Mouse (Mus musculus): ENCODE data around the gene Slc4a8. TPM values are rescaled to one million over a fixed set of nuclear protein-coding genes. Genes with fewer than 3 reads are reported as not detected.
"Not testable (repeated sequence)": the region's sequence is repeated elsewhere in the genome, so short reads cannot be mapped to it uniquely, and the experiment has no call there.

Slc4a8 gene
- total RNA-seq, 2 experiments from 2014 or later, result 74.4 to 77.9 TPM

DNA sequence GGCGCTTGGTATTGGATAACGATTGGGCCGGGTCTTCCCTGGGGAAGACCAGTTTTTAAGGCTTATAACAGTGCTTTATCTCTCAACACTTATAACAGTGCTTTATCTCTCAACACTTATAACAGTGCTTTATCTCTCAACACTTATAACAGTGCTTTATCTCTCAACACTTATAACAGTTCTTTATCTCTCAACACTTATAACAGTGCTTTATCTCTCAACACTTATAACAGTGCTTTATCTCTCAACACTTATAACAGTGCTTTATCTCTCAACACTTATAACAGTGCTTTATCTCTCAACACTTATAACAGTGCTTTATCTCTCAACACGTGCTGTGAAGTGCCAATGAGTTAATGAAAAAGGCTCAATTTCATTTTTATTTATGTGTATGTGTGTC lies 7.5 kb downstream of the Slc4a8 start:
- DNase-seq (ENCODE audit: low spot score in 2 of 2), result not testable (repeated sequence)

DNA sequence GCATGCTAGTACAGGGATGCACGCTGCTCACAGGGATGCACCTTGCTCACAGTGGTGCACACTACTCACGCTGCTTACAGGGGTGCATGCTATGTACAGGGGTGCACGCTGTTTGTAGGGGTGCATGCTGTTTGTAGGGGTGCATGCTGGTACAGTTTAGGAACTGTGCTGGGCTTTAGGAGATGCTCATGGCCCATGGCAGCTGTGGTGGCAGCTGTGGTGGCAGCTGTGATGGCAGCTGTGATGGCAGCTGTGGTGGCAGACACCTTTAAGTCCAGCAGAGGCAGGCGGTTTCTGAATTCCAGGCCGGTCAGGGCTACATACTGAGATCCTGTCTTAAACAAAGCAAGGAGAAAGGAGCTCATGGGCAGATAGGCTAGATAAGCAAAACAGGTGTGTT lies 8.8 kb downstream of the Slc4a8 start:
- no peak for DNase-seq (ENCODE audit: low spot score in 2 of 2)

DNA sequence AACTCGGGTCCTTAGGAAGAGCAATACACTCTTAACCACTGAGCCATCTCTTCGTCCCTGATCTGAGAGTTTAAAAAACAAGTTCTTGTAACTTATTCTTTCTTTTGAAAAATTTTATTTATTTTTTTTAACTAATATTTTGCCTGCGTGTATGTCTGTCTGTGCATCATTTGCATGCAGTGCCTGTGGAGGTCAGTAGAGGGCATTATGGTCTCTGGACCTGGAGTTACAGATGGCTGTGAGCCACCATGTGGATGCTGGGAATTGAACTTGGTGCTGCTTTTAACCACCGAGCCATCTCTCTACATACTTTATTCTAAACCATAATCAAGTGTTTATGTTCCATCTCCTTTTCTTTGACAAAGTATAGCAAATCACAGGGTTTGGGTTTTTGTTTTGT lies 11.1 kb downstream of the Slc4a8 start:
- DNase-seq (ENCODE audit: low spot score in 2 of 2), result no peak

DNA sequence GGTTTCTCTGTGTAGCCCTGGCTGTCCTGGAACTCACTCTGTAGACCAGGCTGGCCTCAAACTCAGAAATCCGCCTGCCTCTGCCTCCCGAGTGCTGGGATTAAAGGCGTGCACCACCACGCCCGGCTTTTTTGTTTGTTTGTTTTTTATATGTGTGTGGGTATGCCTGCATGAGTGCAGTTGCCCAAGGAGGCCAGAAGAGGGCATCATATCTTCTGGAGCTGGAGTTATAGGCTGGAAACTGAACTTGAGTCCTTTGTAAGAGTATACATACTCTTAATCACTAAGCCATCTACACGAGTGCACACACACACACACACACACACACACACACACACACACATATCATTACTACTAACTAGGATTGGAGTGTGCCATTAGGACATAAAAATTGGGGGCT lies 12.3 kb downstream of the Slc4a8 start:
- DNase-seq (ENCODE audit: low spot score in 2 of 2), result not testable (repeated sequence)

DNA sequence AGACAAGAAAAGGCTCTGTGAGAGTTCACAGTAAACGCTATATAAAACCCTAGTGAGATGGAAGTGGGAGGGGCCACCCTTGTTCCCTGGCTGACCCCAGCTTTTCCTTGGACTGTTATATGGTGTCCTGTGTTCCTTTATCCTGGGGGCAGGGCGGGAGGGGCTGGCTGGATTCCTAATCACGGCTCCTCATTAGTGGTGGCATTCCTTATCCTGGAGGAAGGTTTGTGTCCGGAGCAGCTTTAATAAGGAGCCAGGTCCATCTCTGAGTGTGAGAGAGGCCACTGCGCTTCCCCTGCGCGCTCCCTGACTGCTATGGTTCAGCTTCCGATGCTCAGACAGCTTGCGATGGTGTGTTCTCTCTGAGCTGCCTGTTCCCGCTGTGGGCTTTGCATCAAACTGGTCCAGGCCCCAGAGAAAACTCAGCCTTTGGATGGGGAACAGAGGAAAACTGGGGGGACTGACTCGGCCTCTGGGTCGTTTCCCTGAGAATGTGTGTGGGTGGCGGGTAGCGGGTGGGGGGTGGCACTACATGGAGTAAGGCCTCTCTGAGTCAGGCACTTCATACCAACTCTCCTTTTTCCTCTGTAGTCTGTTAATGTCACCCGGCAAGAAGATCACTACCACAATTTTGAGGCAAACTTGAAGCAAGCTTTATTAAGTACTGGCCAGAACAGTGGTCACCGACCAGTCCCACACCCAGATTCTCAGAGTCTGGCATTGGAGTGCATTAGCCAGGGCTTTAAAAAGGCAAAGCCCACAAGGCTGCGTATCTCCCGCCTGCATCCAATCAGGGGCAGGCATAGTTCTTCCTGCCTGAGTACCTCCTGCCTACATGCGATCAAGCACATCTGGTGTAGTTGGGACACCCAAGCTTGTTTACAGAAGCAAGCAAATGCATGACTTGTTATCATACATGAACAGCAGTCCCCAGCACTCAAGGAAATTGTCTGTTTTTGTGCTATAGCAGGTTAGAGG lies 13.9 kb downstream of the Slc4a8 start:
- no peak for DNase-seq (ENCODE audit: low spot score in 2 of 2)

DNA sequence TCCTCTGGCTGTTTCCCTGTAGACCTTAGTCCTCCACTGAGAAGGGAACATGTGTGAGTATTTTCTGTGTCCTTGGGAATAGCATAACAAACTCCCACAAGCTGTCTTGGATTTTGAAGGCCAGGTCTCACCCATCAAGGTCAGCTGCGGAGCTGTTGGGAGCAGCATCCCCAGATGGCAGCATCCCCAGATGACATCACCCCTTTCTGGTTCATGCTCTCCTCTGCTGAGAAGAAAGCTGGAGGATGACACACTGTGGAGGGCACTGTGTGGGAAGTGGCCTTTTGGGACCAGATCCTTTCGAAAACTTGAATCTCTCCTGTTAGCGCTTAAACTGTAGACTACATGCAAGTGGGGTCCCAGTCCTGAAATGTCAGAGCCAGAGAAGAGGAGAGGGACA lies 14.9 kb downstream of the Slc4a8 start:
- DNase-seq (ENCODE audit: low spot score in 2 of 2), result no peak

DNA sequence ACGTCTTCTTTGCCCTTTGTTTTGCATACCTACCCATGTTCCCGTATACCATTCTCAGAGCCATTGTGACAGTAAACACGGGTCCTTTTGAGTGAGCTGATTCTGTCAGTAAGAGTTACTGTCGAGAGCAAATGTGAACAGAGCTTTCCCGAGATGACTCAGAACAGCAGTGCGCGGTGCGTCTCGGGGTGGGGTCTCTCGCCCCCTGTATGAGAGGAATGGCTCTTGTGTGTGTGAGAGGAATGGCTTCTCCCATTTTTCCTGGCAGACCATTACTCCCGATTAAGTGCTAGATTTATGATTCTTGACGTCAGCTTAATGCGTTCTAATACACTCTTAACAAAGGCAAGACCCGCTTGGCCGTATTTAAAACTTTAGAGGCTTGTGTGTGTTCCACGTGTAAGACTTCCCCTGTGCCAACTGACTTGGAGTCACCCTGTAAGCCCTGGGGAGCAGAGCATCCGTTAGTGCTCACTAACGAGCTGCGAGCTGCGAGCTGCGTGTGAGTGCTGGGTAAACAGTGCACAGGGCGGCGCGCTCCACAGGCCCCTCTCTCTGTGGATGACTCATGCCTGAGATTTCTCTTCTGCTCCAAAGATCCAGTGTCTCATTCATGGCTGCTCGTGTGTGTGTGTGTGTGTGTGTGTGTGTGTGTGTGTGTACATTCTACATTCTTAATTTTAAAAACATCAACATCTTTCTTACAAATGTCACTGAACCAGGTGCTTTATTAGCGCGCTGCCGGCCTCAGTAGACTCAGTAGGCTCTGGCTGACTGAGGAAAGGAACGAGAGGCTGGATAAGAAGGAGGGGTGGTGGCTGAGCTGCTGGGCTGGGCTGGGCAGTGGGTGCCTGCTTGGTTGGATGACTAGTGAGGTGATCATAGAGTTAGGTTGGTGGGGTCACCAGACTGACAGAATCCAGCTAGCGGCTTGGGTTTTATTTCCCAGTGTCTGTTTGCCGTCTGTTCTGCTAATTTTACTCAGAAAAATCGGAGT lies 15.8 kb downstream of the Slc4a8 start:
- peak in 1 of 2 experiments; percentile 74 for DNase-seq (ENCODE audit: low spot score in 2 of 2)

DNA sequence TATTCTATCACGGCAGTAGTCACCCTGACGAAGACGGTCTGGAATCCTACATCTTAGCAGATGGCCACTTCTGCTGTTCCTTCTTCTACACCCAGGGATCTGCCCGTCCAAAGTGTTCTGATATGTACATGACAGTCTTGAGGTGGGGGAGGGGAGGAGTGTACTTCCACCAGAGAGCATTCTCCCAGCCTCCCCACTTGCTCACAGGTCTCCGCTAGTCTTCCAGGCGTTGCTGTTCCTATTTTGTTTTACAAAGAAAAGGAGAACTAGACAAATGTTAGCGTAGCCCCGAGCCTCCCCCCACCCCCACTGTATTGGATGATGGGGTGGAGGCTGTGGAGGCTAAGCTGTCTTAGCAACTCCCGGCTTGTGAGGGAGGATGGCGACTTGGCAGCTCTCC lies 18.3 kb downstream of the Slc4a8 start:
- peak in 1 of 2 experiments; percentile 64 for DNase-seq (ENCODE audit: low spot score in 2 of 2)

DNA sequence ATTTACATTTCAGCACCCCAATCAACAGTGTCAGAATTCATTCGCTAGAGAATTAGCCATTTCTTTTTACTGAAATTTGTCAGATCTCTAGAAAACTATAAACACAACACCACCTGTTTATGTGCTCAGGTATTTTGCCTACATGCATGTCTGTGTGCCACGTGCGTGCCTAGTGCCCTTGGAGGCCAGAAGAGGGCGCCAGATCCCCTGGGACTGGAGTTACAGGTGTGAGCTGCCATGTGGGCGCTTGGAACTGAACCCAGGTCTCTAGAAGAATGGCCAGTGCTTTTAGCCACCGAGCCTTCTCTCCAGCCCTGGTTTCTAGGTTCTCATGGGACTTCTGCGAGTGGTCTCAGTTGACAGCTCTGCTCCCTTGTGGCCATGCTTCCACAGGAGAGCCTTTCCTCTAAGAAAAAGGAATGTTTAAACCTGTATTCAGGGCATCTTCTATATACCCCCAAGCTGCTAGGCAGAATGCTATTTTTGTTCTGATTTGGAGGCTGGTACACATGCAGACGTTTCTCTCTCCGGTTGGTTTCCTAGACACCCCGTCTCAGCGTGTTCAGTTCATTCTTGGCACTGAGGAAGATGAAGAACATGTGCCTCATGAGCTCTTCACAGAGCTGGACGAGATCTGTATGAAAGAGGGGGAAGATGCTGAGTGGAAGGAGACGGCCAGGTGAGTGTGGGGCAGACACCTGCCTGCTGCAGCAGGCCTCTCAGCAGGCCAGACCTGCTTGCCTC lies 21.9 kb downstream of the Slc4a8 start:
- DNase-seq (ENCODE audit: low spot score in 2 of 2), result no peak

DNA sequence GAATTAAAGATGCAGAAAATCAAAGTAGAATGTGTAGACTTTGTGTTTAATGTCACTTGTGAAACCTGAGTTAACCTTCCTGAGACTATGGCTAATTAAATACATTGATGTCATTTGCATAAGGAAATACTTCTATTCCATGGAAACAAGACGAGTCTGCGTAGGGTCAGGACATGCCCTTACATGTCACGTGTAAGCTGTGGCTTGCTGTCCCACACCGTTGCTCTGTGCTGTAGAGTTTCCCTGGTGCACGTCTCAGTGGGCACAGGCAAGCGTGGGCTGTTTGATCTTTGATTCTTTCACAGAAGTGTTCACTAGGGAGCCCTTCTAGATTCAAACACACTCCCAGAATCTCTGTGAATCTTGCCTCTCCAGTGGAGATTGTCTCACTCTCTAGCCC lies 28.7 kb downstream of the Slc4a8 start:
- no peak for DNase-seq (ENCODE audit: low spot score in 2 of 2)

DNA sequence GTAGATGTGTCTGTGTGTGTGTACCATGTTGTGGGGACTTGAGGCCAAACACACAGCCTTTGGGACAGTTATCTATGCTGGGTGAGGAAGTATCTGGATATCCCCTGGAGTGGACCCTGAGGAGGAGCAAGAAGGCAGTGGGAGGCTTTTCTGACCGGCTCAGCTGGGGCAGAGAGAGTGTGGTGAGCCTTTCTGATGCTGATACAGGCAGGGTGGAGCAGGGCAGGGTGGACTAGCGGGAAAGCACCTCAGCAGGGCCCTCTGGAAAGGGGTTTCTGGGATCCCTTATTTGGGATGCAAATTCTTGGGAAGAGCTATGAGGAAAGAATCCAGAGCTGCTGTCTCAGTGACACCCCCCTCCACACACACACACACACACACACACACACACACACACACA lies 30.8 kb downstream of the Slc4a8 start:
- DNase-seq (ENCODE audit: low spot score in 2 of 2), result no peak

DNA sequence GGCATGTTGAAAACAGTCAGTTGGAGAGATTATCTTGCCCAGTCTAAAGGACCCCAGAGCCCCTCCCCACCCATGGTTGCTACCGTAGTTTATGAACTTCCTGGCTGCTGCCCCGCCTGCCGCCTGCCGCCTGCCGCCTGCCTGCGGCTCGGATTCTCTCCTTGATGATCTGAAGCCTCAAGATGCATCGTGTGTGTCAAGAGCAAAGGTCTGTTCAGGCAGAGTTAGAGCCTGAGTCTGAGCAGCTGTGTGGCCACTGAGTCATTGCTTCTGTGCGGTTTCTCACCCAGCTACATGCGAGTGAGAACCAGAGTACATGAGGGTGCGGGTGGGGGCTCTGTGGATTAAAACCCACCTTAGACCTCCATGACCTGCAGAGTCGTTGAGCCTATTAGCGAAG lies 39.4 kb downstream of the Slc4a8 start:
- no peak for DNase-seq (ENCODE audit: low spot score in 2 of 2)

DNA sequence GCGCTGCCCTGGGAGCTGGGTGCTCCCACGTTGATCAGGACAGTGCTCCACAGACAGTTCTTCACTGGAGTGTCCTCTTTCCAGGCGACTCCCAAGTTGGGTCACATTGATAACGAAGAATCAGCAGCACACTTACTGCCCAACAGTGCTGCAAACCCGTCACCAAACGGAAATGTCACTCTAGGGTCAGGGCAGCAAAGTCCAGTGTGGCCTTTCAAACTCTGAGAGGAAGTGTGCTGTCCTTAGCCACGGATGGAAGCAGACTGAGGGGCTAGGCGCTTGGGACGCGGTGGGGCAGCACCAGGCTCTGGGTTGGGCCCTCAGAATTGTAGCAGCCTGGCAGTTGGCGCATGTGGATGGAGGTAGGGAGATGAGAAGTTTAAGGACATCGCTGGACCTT lies 46.5 kb downstream of the Slc4a8 start:
- no peak for DNase-seq (ENCODE audit: low spot score in 2 of 2)

DNA sequence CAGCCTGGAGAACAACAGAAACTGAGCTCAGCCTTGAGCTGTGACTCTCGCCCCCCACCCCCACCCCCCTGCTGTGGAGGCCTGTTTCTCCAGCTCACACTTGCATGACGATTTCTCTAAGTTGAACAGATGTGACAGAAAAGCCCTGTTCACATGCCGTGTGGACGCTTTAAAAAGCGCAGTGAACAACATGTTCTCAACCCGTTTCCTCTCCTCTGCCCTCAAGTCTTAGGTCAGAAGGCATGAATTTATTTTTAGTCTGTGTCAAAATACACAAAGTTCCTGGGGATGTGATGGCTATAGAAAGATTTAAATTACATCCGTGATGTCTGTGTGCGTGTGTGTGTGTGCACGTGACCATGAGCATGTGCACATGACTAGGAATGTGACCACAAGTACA lies 46.9 kb downstream of the Slc4a8 start:
- DNase-seq (ENCODE audit: low spot score in 2 of 2), result no peak

DNA sequence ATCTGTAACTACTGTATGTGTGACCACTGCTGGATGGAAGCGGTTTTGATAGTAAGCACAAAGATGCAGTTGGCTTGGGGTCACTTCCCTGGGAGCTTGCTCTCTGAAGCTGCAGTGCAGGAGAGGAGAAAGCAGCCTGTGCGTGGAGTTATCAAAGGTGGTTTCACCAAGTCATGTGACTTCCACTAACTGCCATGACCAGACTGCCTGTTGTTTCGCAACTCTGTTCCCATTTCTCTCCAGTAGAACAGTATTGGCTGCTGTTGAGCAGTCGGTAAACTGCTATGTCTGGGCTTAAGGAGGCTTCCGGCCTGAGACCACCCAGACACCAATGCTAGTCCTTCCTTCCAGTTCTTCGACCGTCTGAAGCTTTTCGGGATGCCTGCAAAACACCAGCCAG lies 48.7 kb downstream of the Slc4a8 start:
- DNase-seq (ENCODE audit: low spot score in 2 of 2), result no peak

DNA sequence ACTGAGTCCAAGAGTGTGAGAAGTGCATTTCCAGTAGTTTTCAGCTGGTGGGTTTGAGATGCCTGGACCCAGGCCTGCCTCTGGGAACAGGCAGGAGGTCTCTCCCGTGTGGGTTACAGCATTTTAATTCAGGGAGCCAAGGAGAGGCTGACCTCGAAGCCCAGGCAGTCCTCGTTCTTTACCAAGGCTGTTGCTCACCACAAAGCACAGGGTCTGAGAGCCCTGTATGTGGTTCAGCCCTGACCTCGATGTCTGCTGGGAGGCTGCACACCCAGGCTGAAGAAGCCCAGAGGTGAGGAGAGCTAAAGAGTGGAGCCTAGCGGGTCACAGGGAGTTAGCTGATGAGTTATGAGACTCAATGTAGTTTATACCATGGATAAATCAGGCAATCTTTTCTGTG lies 52.0 kb downstream of the Slc4a8 start:
- no peak for DNase-seq (ENCODE audit: low spot score in 2 of 2)

DNA sequence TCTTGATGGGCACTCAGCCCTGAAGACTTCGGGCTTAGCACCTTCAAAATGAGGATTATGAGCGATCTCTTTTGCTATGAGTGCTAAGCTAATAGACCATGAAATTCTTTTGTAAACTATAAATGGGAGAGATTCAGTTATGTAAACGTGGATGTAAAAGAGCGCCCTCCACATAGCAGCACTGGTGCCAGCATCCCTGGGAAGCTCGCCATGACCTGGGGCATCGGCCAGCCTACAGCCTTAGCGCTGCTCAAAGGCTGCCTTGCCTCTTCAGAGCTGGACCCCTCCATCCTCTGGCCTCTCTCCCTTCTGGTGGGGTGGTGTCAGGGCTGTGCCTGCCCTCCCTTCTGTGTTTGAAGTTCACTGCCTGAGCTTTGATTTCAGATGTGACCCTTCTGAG lies 52.5 kb downstream of the Slc4a8 start:
- no peak for DNase-seq (ENCODE audit: low spot score in 2 of 2)

DNA sequence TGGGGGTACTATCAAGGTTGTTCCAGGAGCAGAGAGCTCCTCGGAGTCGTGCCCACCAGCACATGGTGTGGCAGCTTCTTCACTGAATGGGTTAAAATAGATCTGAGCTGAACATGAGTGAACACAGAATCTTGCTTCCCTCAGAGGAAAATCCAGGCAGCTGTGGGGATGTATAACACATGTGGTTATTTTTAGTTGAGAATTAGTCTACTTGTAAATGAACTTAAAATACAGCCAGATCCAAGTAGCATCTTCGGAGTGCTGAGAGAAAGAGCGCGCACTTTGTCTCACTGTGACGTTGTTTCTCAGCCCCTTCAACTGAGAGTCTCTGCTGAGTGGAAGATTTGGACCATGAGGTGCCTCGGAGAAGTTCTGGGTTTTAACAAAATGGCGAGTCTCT lies 53.8 kb downstream of the Slc4a8 start:
- DNase-seq (ENCODE audit: low spot score in 2 of 2), result no peak

DNA sequence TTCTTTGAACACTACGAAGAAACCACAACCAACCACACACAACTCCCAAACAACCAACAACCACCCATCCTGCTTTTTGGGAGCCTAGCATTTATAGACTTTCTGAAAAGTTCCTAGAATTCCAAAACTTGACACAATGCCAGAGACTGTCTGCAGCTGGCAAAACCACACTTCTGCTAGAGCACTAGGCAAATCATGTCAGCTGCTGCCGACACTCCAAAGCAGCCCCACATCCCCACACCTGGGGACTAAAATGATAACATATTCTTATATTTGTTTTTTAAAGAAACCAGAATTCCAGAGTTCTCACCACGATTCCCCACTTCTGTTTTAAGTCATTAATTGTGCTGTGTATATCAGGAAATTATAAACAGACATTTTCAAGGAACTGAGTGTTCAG lies 57.3 kb downstream of the Slc4a8 start:
- no peak for DNase-seq (ENCODE audit: low spot score in 2 of 2)

DNA sequence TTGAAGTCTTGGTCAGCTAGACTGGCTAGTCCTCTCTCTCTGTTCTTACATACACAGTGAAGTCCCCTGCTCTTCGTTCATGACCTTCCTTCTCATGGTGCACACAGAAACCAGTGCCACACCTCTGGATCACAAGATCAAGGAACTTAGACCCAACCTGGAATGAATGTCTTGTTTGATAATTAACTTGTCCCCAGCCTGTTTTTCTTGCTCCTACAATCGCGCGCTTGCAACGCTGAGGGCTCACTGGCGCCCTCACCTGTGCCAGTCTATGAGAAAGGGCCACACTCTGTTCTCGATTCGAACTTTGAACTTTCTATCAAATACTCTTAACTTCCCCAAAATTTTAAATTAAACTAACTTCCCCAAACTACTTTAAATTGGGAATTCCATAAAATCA lies 60.3 kb downstream of the Slc4a8 start:
- DNase-seq (ENCODE audit: low spot score in 2 of 2), result no peak

DNA sequence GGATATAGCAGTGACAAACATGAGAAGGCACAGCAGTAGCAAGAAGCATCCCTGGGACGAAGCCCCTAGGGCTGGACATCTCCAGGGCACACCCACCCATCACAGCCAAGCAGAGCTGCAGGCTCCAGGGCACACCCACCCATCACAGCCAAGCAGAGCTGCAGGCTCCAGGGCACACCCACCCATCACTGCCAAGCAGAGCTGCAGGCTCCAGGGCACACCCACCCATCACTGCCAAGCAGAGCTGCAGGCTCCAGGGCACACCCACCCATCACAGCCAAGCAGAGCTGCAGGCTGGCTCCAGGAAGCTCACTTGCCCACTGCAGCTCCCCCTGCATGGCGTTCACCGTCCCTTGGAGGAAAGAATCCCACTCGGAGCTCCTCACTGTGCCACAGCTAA lies 60.8 kb downstream of the Slc4a8 start:
- not testable (repeated sequence) for DNase-seq (ENCODE audit: low spot score in 2 of 2)

Measured in layer of hippocampus, adult 18-20 months (tissue).